Mouse (Mus musculus) CH12.LX (cell line): Measurements from ENCODE around the gene Cenph. TPM values are rescaled to one million over a fixed set of nuclear protein-coding genes. Genes with fewer than 3 reads are reported as not detected.

Experiments
- DNase-seq: peaks from one replicate; pipeline ENCODE4 v3.0.0-alpha.2; 2013; ENCODE audit errors: extremely low read depth
- H3K27ac ChIP-seq: 2 replicates; pipeline ENCODE4 v1.5.1; 2012; ENCODE audit warnings: low read depth, mild to moderate bottlenecking, control low read depth, moderate library complexity; ENCODE audit not compliant: insufficient read depth
- H3K27me3 ChIP-seq: replicated peaks from 2 replicates; pipeline ENCODE3; 2012; ENCODE audit warnings: inconsistent platforms
- H3K36me3 ChIP-seq, 2 experiments: replicated peaks in 1 of 2; 2 replicates each; pipeline versions ENCODE3 to v1.6.1; 2012; ENCODE audit warnings: inconsistent platforms in 1 of 2, low read length in 1 of 2, mild to moderate bottlenecking in 1 of 2, mixed read lengths in 1 of 2, moderate library complexity in 1 of 2; ENCODE audit not compliant: control insufficient read depth in 1 of 2, insufficient read depth in 1 of 2
- H3K4me1 ChIP-seq, 2 experiments: 2 replicates each; pipeline ENCODE4 v1.6.1; 2012; ENCODE audit warnings: inconsistent platforms in 1 of 2, moderate library complexity in 1 of 2; ENCODE audit not compliant: insufficient read depth in 2 of 2, control insufficient read depth in 1 of 2
- H3K4me2 ChIP-seq: 2 replicates; pipeline ENCODE4 v1.6.1; 2012; ENCODE audit warnings: low read depth, mild to moderate bottlenecking, control low read depth; ENCODE audit not compliant: poor library complexity, insufficient read depth, severe bottlenecking
- H3K4me3 ChIP-seq, 3 experiments: fragments of 150-350 bp in 1 of 3; sonication (generic) in 1 of 3; replicated peaks in 1 of 3; 2 replicates each; pipeline versions ENCODE3 to v1.5.1; 2011 to 2012; ENCODE audit warnings: low read depth in 2 of 3, low read length in 2 of 3, mild to moderate bottlenecking in 2 of 3, moderate library complexity in 2 of 3, control low read depth in 1 of 3, improper control_type of control experiment in 1 of 3, inconsistent platforms in 1 of 3, mixed read lengths in 1 of 3; ENCODE audit not compliant: poor library complexity in 1 of 3
- H3K79me2 ChIP-seq: replicated peaks from 2 replicates; pipeline ENCODE4 v1.6.1; 2012; ENCODE audit warnings: mild to moderate bottlenecking, moderate library complexity; ENCODE audit not compliant: control insufficient read depth, poor library complexity, insufficient read depth, severe bottlenecking; ENCODE audit errors: extremely low read depth
- H3K9ac ChIP-seq: 2 replicates; pipeline ENCODE4 v1.6.1; 2012; ENCODE audit warnings: low read depth, mild to moderate bottlenecking, control low read depth, moderate library complexity; ENCODE audit not compliant: insufficient read depth
- H3K9me3 ChIP-seq: replicated peaks from 2 replicates; pipeline ENCODE3; 2012; ENCODE audit warnings: low read length, inconsistent platforms, mixed read lengths
- BHLHE40 ChIP-seq: IDR thresholded peaks from 2 replicates; pipeline ENCODE4 v1.6.1; 2011; ENCODE audit warnings: mild to moderate bottlenecking, low read depth, low read length, improper control_type of control experiment
- CHD2 ChIP-seq: IDR thresholded peaks from 2 replicates; pipeline ENCODE4 v1.6.1; 2011; ENCODE audit warnings: low read length, improper control_type of control experiment
- CTCF ChIP-seq, 2 experiments: IDR thresholded peaks in 1 of 2; conservative IDR thresholded peaks in 1 of 2; 2 replicates each; pipeline ENCODE4 v1.5.1; 2011 to 2012; ENCODE audit warnings: low read depth in 2 of 2, low read length in 2 of 2, improper control_type of control experiment in 1 of 2, inconsistent platforms in 1 of 2, mild to moderate bottlenecking in 1 of 2, moderate library complexity in 1 of 2
- E2F4 ChIP-seq: IDR thresholded peaks from 2 replicates; pipeline ENCODE4 v1.6.1; 2011; ENCODE audit warnings: low read depth, low read length, improper control_type of control experiment; ENCODE audit not compliant: insufficient replicate concordance
- EP300 ChIP-seq: IDR thresholded peaks from 2 replicates; pipeline ENCODE4 v1.6.1; 2011; ENCODE audit warnings: low read length, improper control_type of control experiment
- ETS1 ChIP-seq: conservative IDR thresholded peaks from 2 replicates; pipeline ENCODE4 v1.6.1; 2012; ENCODE audit warnings: low read depth, mild to moderate bottlenecking, inconsistent platforms, low read length, improper control_type of control experiment, moderate library complexity
- GABPA ChIP-seq: IDR thresholded peaks from 2 replicates; pipeline ENCODE4 v1.6.1; 2012; ENCODE audit warnings: low read depth, low read length, improper control_type of control experiment, inconsistent platforms; ENCODE audit not compliant: insufficient replicate concordance
- JUN ChIP-seq: IDR thresholded peaks from 2 replicates; pipeline ENCODE4 v1.6.1; 2011; ENCODE audit warnings: low read depth, mild to moderate bottlenecking, low read length, improper control_type of control experiment, moderate library complexity; ENCODE audit not compliant: insufficient read depth
- JUND ChIP-seq: conservative IDR thresholded peaks from 2 replicates; pipeline ENCODE4 v1.6.1; 2011; ENCODE audit warnings: low read depth, low read length, improper control_type of control experiment
- KAT2A ChIP-seq: IDR thresholded peaks from 2 replicates; pipeline ENCODE4 v1.6.1; 2012; ENCODE audit warnings: low read length, improper control_type of control experiment, inconsistent platforms; ENCODE audit not compliant: insufficient replicate concordance
- MAFK ChIP-seq: IDR thresholded peaks from 2 replicates; pipeline ENCODE4 v1.6.1; 2011; ENCODE audit warnings: low read length, improper control_type of control experiment; ENCODE audit not compliant: insufficient replicate concordance
- MEF2A ChIP-seq: IDR thresholded peaks from 2 replicates; pipeline ENCODE4 v1.6.1; 2014; ENCODE audit warnings: low read depth, mild to moderate bottlenecking, inconsistent platforms, low read length, improper control_type of control experiment, borderline replicate concordance
- MXI1 ChIP-seq: IDR thresholded peaks from 2 replicates; pipeline ENCODE4 v1.6.1; 2011; ENCODE audit warnings: mild to moderate bottlenecking, low read depth, low read length, improper control_type of control experiment
- MYC ChIP-seq: IDR thresholded peaks from 2 replicates; pipeline ENCODE4 v1.6.1; 2011; ENCODE audit warnings: low read depth, mild to moderate bottlenecking, improper control_type of control experiment, low read length
- POLR2A ChIP-seq: IDR thresholded peaks from 2 replicates; pipeline ENCODE4 v1.6.1; 2011; ENCODE audit warnings: low read depth, mild to moderate bottlenecking, improper control_type of control experiment, low read length
- POLR2AphosphoS2 ChIP-seq: IDR thresholded peaks from 2 replicates; pipeline ENCODE4 v1.6.1; 2011; ENCODE audit warnings: low read depth, low read length, improper control_type of control experiment
- RCOR1 ChIP-seq: conservative IDR thresholded peaks from 2 replicates; pipeline ENCODE4 v1.6.1; 2012; ENCODE audit warnings: low read depth, mild to moderate bottlenecking, inconsistent platforms, low read length, improper control_type of control experiment
- SIN3A ChIP-seq: IDR thresholded peaks from 2 replicates; pipeline ENCODE4 v1.6.1; 2012; ENCODE audit warnings: low read length, improper control_type of control experiment, inconsistent platforms
- SMC3 ChIP-seq: IDR thresholded peaks from 2 replicates; pipeline ENCODE4 v1.6.1; 2011; ENCODE audit warnings: low read depth, low read length, improper control_type of control experiment
- UBTF ChIP-seq: IDR thresholded peaks from 2 replicates; pipeline ENCODE4 v1.6.1; 2012; ENCODE audit warnings: low read depth, mild to moderate bottlenecking, inconsistent platforms, low read length, improper control_type of control experiment, moderate library complexity
- USF1 ChIP-seq: IDR thresholded peaks from 2 replicates; pipeline ENCODE4 v1.6.1; 2014; ENCODE audit warnings: low read depth, mild to moderate bottlenecking, inconsistent platforms, low read length, improper control_type of control experiment
- USF2 ChIP-seq: conservative IDR thresholded peaks from 2 replicates; pipeline ENCODE4 v1.6.1; 2011; ENCODE audit warnings: low read depth, low read length, improper control_type of control experiment
- ZC3H11A ChIP-seq: IDR thresholded peaks from 2 replicates; pipeline ENCODE4 v1.6.1; 2012; ENCODE audit warnings: low read depth, mild to moderate bottlenecking, inconsistent platforms, low read length, improper control_type of control experiment
- ZKSCAN1 ChIP-seq: IDR thresholded peaks from 2 replicates; pipeline ENCODE4 v1.6.1; 2012; ENCODE audit warnings: low read depth, inconsistent platforms, low read length, improper control_type of control experiment, borderline replicate concordance
- ZMIZ1 ChIP-seq: IDR thresholded peaks from 2 replicates; pipeline ENCODE4 v1.6.1; 2012; ENCODE audit warnings: low read depth, mild to moderate bottlenecking, inconsistent platforms, low read length, improper control_type of control experiment
- dilution Hi-C: fragments of 300-500 bp; cut with MboI; formaldehyde crosslinking; loops from 2 replicates; pipeline ENCODE4 v1.14.3; 2020; ENCODE audit warnings: low sequenced_read_pairs; ENCODE audit not compliant: extremely low pct_unique_long_range_greater_than_20kb, extremely low pct_ligation_motif_present
- in situ Hi-C: fragments of 300-500 bp; cut with MboI; formaldehyde crosslinking; loops from 3 replicates; pipeline ENCODE4 v1.14.3; 2019; ENCODE audit warnings: low sequenced_read_pairs, low pct_ligation_motif_present, low pct_unique_long_range_greater_than_20kb, mixed read lengths
- polyA plus RNA-seq: library from polyadenylated mRNA; unstranded; fragments of >175 nt; gene quantifications from 2 replicates; pipeline ENCODE4 v1.2.1, GENCODE M21; 2012; ENCODE audit warnings: low read depth; ENCODE audit not compliant: insufficient read length
- total RNA-seq, 2 experiments: library from RNA; depleted of rRNA; stranded (reverse); fragments of 300-350 nt in 1 of 2; fragments of >200 nt in 1 of 2; gene quantifications; 2 replicates each; pipeline ENCODE4 v1.2.3; 2012 to 2014

The Cenph gene
- total and polyA plus RNA-seq, 3 experiments = 23.7 to 49.3 (median 49.1) TPM

- H3K9me3 ChIP-seq = no peaks in the 10 kb centered on the region
- dilution Hi-C loops (no loop called here), in situ Hi-C loops (no loop called here)
- H3K36me3 ChIP-seq = peaks cover 0 to 5% of the 10 kb centered on the region in 2 experiments
- no peaks in the 10 kb centered on the region for H3K79me2 ChIP-seq
- H3K4me3 ChIP-seq = no peak overlapping the region
- H3K4me2 ChIP-seq = no peak overlapping the region
- no peak overlapping the region for H3K9ac ChIP-seq
- TF ChIP-seq MYC (no peak), SIN3A (no peak), MXI1 (no peak), JUND (no peak), ZMIZ1 (no peak), USF1 (no peak), SMC3 (no peak), CHD2 (no peak), KAT2A (no peak), ZKSCAN1 (no peak), POLR2A (no peak), E2F4 (no peak), UBTF (no peak)
- H3K27ac ChIP-seq = no peak overlapping the region
- H3K27me3 ChIP-seq = no peaks in the 10 kb centered on the region
- DNase-seq = no peak
- peaks cover 3 to 15% of the 10 kb centered on the region in 2 experiments; a peak in 2 of 4 replicates for H3K4me1 ChIP-seq
Observed at GRCm38 (mm10) chr13:100753011-100753410, 22.7 kb downstream of the Cenph start.

- Histone ChIP-seq H3K4me3 (no peak overlapping the region), H3K79me2 (no peaks in the 10 kb centered on the region), H3K27me3 (no peaks in the 10 kb centered on the region), H3K9me3 (no peaks in the 10 kb centered on the region), H3K27ac (no peak overlapping the region), H3K9ac (no peak overlapping the region), H3K36me3 (peaks cover 0 to 3% of the 10 kb centered on the region in 2 experiments), H3K4me2 (no peak overlapping the region), H3K4me1 (peaks cover 3 to 15% of the 10 kb centered on the region in 2 experiments; a peak in 2 of 4 replicates)
- DNase-seq = no peak
- in situ Hi-C loops (no loop called here), dilution Hi-C loops (no loop called here)
- TF ChIP-seq RCOR1 = no peak
- no peak for TF ChIP-seq POLR2AphosphoS2
- no peak for TF ChIP-seq GABPA
- no peak for TF ChIP-seq MYC
- no peak for TF ChIP-seq ZMIZ1
- TF ChIP-seq EP300 = no peak
- no peak for TF ChIP-seq MAFK
- TF ChIP-seq MXI1 = no peak
- no peak for TF ChIP-seq JUN
- no peak for TF ChIP-seq CHD2
- TF ChIP-seq ETS1 = no peak
- no peak for TF ChIP-seq USF2
- TF ChIP-seq CTCF (conservative IDR thresholded peaks at IDR 0.05 in 1 of 2, IDR thresholded peaks at IDR 0.05 in 1 of 2; ENCODE audit: low read depth in 2 of 2, low read length in 2 of 2) = no peak
- no peak for TF ChIP-seq BHLHE40
- TF ChIP-seq KAT2A = no peak
- TF ChIP-seq ZC3H11A = no peak
- TF ChIP-seq MEF2A = no peak
Observed at GRCm38 (mm10) chr13:100752529-100752928, 23.2 kb downstream of the Cenph start.
